Mouse (Mus musculus) kidney, embryonic 16.5 days (tissue): ENCODE data around the gene Maco1. TPM values are rescaled to one million over a fixed set of nuclear protein-coding genes. Genes with fewer than 3 reads are reported as not detected.
A peak's percentile ranks its signal among the peaks of the same experiment; 100 is the strongest.

Experiments used
- ATAC-seq: fragments of 200-750 bp; cut with Nextera tagmentation; 2 replicates; pipeline ENCODE4 v1.8.0; 2017; ENCODE audit warnings: moderate TSS enrichment; ENCODE audit not compliant: low FRiP score, low TSS enrichment
- H3K27ac ChIP-seq: fragments of 300-500 bp; sonication (generic); 2 replicates; pipeline ENCODE4 v1.5.1; 2014; ENCODE audit warnings: low read length
- H3K27me3 ChIP-seq: fragments of 300-500 bp; sonication (generic); 2 replicates; pipeline ENCODE4 v1.6.1; 2014; ENCODE audit warnings: low read length, control low read depth, mixed read lengths; ENCODE audit not compliant: insufficient read depth
- H3K36me3 ChIP-seq: fragments of 300-500 bp; sonication (generic); 2 replicates; pipeline ENCODE4 v1.6.1; 2014; ENCODE audit warnings: low read length, control low read depth, mixed read lengths; ENCODE audit not compliant: insufficient read depth
- H3K4me1 ChIP-seq: fragments of 300-500 bp; sonication (generic); 2 replicates; pipeline ENCODE4 v1.6.1; 2014; ENCODE audit warnings: low read length, control low read depth, mixed read lengths; ENCODE audit not compliant: insufficient read depth
- H3K4me2 ChIP-seq: fragments of 300-500 bp; sonication (generic); replicated peaks from 2 replicates; pipeline ENCODE4 v1.6.1; 2014; ENCODE audit warnings: low read depth, low read length
- H3K4me3 ChIP-seq: fragments of 300-500 bp; sonication (generic); 2 replicates; pipeline ENCODE4 v1.5.1; 2014; ENCODE audit warnings: mild to moderate bottlenecking, low read length
- H3K9ac ChIP-seq: fragments of 300-500 bp; sonication (generic); replicated peaks from 2 replicates; pipeline ENCODE4 v1.6.1; 2014; ENCODE audit warnings: low read length
- H3K9me3 ChIP-seq: fragments of 300-500 bp; sonication (generic); 2 replicates; pipeline ENCODE4 v1.6.1; 2016; ENCODE audit warnings: low read length, control low read depth
- WGBS: fragments of 180-500 bp; shearing (Covaris S2); extraction: QIAGEN DNeasy Blood & Tissue Kit; methylation state at CpG from one replicate; pipeline ENCODE4 v1.1.7; 2014; 5-methylcytosine and 5-hydroxymethylcytosine counted together
- polyA plus RNA-seq: library from polyadenylated mRNA; unstranded; fragments of >200 nt; fragmentation: Nextera tagmentation; extraction: Ambion mirVana; gene quantifications from 2 replicates; pipeline ENCODE4 v1.2.1, GENCODE M21; 2015

The Maco1 gene
- polyA plus RNA-seq, 1 experiment from 2014 or later: 33.1 TPM

- Histone ChIP-seq H3K4me2 (no peak overlapping the region), H3K27me3 (no peaks in the 10 kb centered on the region), H3K9me3 (no peaks in the 10 kb centered on the region), H3K36me3 (no peaks in the 10 kb centered on the region), H3K4me1 (peaks cover 27% of the 10 kb centered on the region), H3K9ac (no peak overlapping the region), H3K27ac (no peak overlapping the region), H3K4me3 (no peak overlapping the region)
- 30% methylated on average over 7 of the region's 7 CpGs for WGBS
- ATAC-seq: no peak
Observed at GRCm38 (mm10) chr4:134769891-134770290, 83.3 kb downstream of the Maco1 start.

- no peaks in the 10 kb centered on the region for H3K36me3 ChIP-seq
Observed at GRCm38 (mm10) chr4:134769081-134769811, 83.9 kb downstream of the Maco1 start.

GRCm38 (mm10) chr4:134768226-134768888 is 84.8 kb downstream of the Maco1 start:
- no peak; the same call in 1 of the 2 replicates for ATAC-seq
- Histone ChIP-seq H3K9ac (peak overlapping the region; percentile 64), H3K36me3 (no peaks in the 10 kb centered on the region), H3K9me3 (no peaks in the 10 kb centered on the region), H3K27ac (no peak overlapping the region; the same call in 1 of the 2 replicates), H3K4me1 (peaks cover 42% of the 10 kb centered on the region), H3K4me2 (peak overlapping the region; percentile 94), H3K4me3 (peak overlapping the region; percentile 76), H3K27me3 (no peaks in the 10 kb centered on the region)
- 10% methylated on average over 21 of the region's 21 CpGs for WGBS

More at GRCm38 (mm10) chr4:134769081-134769811, 83.9 kb downstream of the Maco1 start:
- no peak overlapping the region for H3K4me3 ChIP-seq
- H3K27me3 ChIP-seq: no peaks in the 10 kb centered on the region
- no peak for ATAC-seq
- H3K27ac ChIP-seq: no peak overlapping the region
- peaks cover 34% of the 10 kb centered on the region for H3K4me1 ChIP-seq
- H3K4me2 ChIP-seq: no peak overlapping the region
- no peaks in the 10 kb centered on the region for H3K9me3 ChIP-seq
- no peak overlapping the region for H3K9ac ChIP-seq
- 54% methylated on average over 7 of the region's 7 CpGs for WGBS

- no peaks in the 10 kb centered on the region for H3K36me3 ChIP-seq
- peak; percentile 74 for ATAC-seq
- peak within 1 kb of the TSS; percentile 76 for H3K27ac ChIP-seq
- H3K27me3 ChIP-seq: no peaks in the 10 kb centered on the region
- H3K4me2 ChIP-seq: peak within 1 kb of the TSS; percentile 94
- peaks cover 37% of the 10 kb centered on the region for H3K4me1 ChIP-seq
- WGBS: under 1% methylated on average over 79 of the region's 80 CpGs
- H3K4me3 ChIP-seq: peak within 1 kb of the TSS; percentile 76
- peak within 1 kb of the TSS; percentile 82 for H3K9ac ChIP-seq
- no peaks in the 10 kb centered on the region for H3K9me3 ChIP-seq
Observed at GRCm38 (mm10) chr4:134767426-134768225, 85.5 kb downstream of the Maco1 start, which contains the start of gene Ldlrap1. Ldlrap1 (minus strand) TSS chr4:134768024.

GRCm38 (mm10) chr4:134766904-134767425 is 86.2 kb downstream of the Maco1 start:
- Histone ChIP-seq H3K4me3 (peak overlapping the region; percentile 76), H3K4me2 (peak overlapping the region; percentile 94), H3K9me3 (no peaks in the 10 kb centered on the region), H3K9ac (peak overlapping the region; percentile 82), H3K27ac (peak overlapping the region; percentile 76), H3K36me3 (no peaks in the 10 kb centered on the region), H3K27me3 (no peaks in the 10 kb centered on the region), H3K4me1 (peaks cover 36% of the 10 kb centered on the region)
- peak; percentile 17 for ATAC-seq
- WGBS: 1% methylated on average over 23 of the region's 23 CpGs

- Histone ChIP-seq H3K9me3 (no peaks in the 10 kb centered on the region), H3K4me3 (peak overlapping the region; percentile 76), H3K36me3 (no peaks in the 10 kb centered on the region), H3K27ac (no peak overlapping the region), H3K4me1 (peaks cover 40% of the 10 kb centered on the region), H3K4me2 (peak overlapping the region; percentile 94), H3K9ac (peak overlapping the region; percentile 82), H3K27me3 (no peaks in the 10 kb centered on the region)
- ATAC-seq: no peak
- 47% methylated on average over 6 of the region's 6 CpGs for WGBS
Observed at GRCm38 (mm10) chr4:134766277-134766676, 86.9 kb downstream of the Maco1 start.

- 57% methylated on average over 3 of the region's 3 CpGs for WGBS
- Histone ChIP-seq H3K27ac (no peak overlapping the region), H3K9me3 (no peaks in the 10 kb centered on the region), H3K4me1 (peaks cover 59% of the 10 kb centered on the region), H3K4me3 (no peak overlapping the region), H3K27me3 (no peaks in the 10 kb centered on the region), H3K9ac (no peak overlapping the region), H3K4me2 (no peak overlapping the region), H3K36me3 (no peaks in the 10 kb centered on the region)
- no peak for ATAC-seq
Observed at GRCm38 (mm10) chr4:134764333-134764732, 88.8 kb downstream of the Maco1 start.

- Histone ChIP-seq H3K4me1 (peaks cover 67% of the 10 kb centered on the region), H3K27me3 (no peaks in the 10 kb centered on the region), H3K4me2 (no peak overlapping the region), H3K36me3 (no peaks in the 10 kb centered on the region), H3K4me3 (no peak overlapping the region), H3K9me3 (no peaks in the 10 kb centered on the region), H3K9ac (no peak overlapping the region), H3K27ac (no peak overlapping the region)
- WGBS: 76% methylated on average over 6 of the region's 6 CpGs
- ATAC-seq: no peak
Observed at GRCm38 (mm10) chr4:134762360-134762759, 90.8 kb downstream of the Maco1 start.

GRCm38 (mm10) chr4:134760793-134761201 is 92.3 kb downstream of the Maco1 start:
- 19% methylated on average over 9 of the region's 9 CpGs for WGBS
- Histone ChIP-seq H3K9ac (no peak overlapping the region), H3K9me3 (no peaks in the 10 kb centered on the region), H3K27me3 (no peaks in the 10 kb centered on the region), H3K4me2 (peak overlapping the region; percentile 12; the same call in 1 of the 2 replicates), H3K27ac (peak overlapping the region; percentile 78), H3K4me3 (no peak overlapping the region), H3K36me3 (no peaks in the 10 kb centered on the region), H3K4me1 (peaks cover 64% of the 10 kb centered on the region)
- ATAC-seq: peak; percentile 64
